Mouse (Mus musculus) adipocyte (in vitro differentiated cells): ENCODE measurements around the gene Stox2.
A peak's percentile ranks its signal among the peaks of the same experiment; 100 is the strongest.

Experiments
- DNase-seq: peaks from one replicate; pipeline ENCODE4 v3.0.0-alpha.2; 2016; ENCODE audit warnings: low spot score

Gene Stox2

DNA sequence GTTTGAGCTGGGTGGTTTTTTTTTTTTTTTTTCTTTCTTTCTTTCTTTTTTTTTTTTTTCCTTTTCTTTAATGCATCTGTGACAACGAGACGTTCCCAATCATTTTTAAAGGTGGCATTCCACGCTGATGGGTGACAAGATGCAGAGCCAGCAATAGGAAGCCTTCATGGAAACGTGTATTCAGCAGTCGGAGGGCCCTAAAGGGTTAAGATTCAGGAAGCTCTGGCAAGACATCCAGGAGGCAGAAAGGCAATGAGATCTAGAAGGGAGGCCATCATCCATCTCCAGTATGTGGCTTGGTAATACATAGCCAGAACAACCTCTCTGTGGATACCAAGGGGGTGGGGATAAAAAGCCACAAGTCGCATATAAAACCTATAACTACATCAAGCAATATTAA is 156.5 kb downstream of the Stox2 start:
- no peak for DNase-seq

DNA sequence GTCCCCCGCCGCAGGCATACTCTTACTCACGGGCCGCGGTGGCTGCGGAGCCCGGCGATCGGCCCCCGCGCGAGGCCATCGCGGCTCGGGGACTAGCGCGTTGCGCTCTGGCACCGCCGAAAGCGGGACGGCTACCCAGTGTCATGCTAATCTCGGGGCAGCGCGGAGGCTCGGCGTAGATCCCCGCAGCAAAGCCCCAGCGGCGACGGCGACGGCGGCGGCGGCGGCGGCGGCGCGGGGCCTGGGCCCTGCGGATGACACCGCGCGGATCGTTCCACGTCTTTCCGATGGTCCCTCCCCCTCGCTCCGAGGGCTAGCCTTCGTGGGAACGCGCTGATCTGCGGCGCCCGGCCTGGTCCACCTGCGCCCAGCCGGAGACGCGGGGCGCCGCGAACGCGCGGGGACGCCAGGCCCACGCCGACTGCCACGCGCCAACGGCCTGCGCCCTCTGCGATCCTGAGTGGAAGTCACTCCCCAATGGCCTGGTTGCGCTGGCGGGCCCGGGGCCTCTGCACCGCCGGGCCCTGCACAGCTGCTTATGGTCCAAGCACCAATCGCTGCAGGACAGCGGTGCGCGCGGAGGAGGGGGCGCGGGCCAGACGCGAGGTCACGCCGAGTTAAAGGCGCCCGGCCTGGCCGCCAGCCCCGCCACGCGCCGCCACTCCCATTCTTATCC is 157.2 kb downstream of the Stox2 start:
- no peak for DNase-seq

DNA sequence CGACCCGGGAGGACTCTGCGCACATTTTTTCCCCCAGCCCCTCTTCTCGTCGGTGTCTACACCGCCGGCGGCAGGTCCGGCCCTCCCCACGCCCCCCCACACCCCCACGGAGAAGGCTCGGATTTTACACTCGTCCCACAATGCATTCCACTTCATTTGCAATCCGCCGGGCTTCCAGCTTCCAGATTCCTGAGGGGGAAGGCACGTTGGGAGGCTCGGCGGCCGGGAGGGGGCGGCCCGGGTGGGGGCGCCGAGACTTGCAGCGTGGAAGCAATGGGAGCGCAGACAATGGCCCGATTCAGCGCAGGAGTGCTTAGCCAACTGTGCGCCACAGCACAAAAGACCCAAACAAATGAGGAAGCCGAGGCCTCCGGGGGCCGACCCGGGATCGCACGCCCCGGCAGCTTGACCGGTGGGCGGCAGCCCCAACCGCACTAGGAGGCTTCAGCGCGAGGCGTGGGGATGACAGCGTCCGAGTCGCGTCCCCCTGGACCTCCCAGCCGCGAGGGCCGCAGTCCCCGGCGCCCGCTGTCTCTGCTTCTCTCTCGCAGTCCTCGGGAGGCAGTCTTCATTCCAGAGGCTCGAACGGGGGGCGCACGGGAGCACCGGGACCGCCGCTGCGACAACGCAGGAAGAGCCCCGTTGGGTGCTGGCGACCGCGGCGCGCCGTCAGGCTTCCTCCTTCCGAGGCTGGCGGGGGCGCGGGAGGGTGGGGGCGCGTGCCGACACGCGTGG is 157.9 kb downstream of the Stox2 start:
- DNase-seq, result no peak

- DNase-seq, result no peak
Measured at GRCm38 (mm10) chr8:47287641-47288130, 158.5 kb downstream of the Stox2 start.

- DNase-seq, result no peak
Measured at GRCm38 (mm10) chr8:47287201-47287621, 159.0 kb downstream of the Stox2 start.

DNA sequence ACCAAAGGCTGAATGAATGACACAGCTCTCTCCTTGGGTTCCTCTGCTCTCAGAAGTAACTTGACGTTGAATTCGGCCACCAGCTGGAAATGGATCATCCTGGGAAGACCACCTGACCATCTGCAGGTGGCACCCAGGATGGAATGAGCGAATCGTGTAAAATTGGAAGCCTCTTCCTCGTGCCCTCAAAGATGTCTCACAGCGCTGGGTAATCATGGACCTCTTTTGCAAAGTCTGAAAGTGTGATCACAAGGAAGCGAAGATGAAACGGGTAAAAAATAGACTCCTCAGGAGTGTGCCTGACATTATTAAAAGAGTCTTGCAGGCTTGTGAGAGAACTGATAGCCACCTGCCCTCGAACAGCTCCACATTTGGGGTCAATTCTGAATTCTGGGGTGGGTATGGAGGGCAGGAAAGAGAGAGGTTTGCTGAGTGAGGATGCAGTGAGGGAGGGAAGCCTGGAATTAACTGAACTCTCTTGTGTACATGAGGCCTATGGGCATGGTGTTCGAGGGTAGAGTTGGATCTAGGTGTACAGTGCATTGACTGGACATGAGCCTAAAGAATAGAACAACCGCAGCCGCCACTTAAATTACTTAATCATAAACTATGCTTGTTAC is 160.0 kb downstream of the Stox2 start:
- no peak for DNase-seq

DNA sequence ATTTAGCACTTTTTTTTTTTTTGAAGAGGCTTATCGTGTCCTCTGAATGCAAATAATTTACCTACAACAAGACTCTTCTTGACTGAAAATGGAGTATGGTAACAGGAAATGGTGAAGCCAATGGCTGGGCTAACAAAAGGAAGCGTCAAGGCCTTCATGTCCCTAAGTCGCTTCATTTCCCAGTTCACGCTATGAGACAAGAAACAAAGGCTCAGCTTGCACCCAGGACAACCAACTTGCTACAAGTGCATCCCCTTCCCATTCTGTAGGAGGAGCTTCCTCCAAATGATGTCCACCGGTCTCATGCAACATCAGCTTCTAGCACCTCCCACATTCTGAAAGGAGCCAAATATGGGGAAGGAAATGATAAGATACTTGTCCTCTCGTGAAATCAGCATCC is 160.7 kb downstream of the Stox2 start:
- DNase-seq, result no peak

DNA sequence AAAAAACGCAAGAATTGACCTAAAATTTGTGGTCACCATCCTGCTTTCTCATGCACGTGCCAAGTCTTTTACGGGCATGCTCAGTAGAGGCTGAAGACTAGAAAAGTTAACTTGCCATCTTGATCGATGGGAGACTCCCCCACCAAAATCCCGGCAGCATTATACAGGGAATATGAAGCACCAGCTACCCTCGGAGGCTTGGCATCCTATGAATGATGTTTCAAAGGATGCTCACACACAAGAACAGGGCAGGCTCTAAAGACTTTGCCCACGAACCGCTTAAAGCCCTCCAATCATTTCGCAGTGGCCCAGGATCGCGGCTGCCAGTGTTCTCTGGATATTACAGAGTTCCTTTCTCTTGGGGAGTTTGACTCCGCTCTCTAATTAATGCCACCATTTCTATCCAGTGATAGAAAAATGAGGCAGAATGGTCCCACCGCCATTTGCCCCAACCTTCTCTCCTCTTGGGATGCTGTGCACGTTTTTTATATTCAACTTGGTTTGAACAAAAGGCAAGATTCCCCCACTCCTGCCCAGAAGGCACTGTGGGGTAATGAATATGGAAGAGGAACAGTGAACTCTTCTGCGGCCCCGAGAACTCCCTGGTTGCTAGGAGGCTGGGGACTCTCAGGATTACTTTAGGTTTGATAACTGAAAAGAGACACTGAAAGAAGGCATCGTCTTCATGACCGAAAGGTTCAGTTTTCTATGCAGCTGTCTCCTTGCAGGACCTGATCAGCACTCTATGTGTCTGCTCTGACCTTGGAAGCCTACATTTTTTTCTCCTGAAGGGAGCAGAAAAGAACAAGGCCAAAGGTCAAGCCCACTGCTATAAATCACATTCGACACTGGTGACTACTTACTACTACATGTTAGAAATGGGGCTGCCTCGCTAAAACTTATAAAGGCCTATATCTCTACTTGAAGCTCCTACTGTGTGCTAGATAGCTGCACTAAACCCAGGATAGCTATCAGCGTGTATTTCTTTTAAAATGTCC is 161.5 kb downstream of the Stox2 start:
- no peak for DNase-seq

GRCm38 (mm10) chr8:47279898-47280297 is 166.3 kb downstream of the Stox2 start:
- DNase-seq, result no peak

- no peak for DNase-seq
Measured at GRCm38 (mm10) chr8:47278211-47278610, 168.0 kb downstream of the Stox2 start.

DNA sequence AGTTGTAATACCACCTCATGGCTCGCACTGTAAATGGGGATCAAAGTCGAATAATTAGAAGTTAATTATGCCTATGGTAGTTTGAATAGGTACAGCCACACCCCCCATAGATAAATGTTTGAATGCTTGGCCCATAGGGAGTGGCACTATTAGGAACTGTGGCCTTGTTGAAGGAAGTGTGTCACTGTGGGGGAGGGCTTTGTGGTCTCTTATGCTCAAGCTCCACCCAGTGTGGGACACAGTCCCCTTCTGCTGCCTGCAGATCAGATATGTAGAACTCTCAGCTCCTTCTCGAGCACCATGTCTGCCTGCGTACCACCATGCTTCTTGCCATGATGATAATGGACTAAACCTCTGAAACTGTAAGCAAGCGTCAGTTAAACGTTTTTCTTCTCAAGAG is 177.2 kb downstream of the Stox2 start:
- no peak for DNase-seq

GRCm38 (mm10) chr8:47268062-47268822 is 177.9 kb downstream of the Stox2 start:
- no peak for DNase-seq

DNA sequence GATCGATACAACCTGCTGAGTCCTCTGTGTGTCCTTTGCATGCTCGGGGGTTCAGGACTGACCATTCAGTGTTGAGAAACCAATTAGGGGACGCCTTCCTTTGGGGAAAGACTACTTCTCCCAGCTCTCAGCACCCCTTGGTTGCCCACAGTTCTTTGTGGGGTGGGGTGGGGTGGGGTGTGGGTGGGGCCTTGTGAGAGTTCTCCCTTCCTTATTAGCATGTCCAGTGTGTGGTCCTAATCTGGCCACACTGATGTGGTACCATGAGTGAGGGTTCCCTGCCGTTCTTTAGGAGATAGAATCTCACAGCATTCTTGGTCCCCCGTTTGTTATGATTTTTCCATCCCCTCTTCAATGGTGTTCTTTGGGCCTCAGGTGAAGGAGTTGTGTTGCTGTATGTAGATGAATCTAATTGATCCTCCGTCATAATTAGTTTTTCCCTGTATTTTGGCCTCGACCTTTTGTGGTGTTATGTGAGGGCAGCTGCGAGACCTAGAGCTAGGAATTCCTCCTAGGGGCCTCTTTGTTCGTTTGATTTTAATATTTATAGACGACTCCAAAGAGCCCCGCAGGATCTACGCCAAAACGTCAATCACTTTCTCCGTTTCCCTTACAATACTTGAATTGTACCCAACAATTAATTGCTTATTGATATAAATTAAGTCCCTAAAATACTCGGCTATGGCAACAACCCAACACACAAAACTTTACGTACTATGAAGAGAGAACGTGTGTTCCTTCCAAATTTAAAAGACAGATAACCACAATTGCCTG is 182.9 kb downstream of the Stox2 start:
- no peak for DNase-seq

DNA sequence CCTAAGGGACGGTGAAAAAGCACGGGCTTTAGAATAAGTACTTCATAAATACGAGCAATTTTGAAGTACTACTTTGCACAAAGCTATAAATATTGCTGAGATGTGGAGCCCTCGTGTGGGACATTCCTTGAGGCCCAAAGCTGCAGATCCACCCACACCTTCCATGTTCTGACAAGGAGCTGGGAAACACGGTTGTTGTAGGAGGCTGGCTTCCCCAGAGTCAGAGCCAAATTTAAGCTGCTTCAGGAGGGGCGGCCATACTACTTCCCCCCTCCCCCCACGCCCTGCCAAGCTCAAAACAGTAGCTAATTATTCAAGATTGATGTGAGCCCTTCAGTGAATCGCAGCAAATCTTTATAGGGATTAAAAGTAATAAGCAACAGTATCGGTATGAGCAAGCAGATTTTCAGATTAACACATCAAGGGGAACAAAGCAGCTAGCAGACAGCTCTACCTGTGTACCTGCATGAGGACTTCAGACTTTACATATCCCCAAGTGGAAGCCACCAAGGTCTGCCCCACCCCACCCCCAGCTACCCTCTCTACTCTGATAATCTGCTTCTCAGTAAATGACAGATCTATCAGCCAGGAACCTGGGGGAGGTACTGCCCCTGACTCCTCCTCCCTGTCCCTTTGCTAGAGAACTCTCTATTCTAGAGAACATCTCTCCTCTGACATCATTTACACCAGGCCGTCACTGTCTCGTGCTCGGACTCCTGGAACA is 185.2 kb downstream of the Stox2 start:
- DNase-seq, result no peak

DNA sequence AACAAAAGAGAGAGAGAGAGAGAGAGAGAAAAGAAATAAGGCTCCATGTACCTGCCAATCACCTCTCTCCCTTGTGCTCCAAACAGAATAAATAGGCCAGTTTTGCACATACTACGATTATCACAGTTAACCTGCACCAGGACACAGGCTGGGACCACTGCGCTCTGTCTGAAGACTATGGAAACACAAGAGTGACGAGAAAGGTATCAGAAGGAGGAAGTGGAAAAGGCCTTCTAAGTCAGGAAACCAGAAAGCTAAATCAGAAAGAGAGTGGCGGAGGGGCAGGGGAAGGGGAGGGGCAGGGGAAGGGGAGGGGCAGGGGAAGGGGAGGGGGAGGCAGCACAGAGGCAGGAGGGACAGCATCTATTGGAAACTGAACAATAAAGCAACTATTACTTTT is 195.3 kb downstream of the Stox2 start:
- no peak for DNase-seq

DNA sequence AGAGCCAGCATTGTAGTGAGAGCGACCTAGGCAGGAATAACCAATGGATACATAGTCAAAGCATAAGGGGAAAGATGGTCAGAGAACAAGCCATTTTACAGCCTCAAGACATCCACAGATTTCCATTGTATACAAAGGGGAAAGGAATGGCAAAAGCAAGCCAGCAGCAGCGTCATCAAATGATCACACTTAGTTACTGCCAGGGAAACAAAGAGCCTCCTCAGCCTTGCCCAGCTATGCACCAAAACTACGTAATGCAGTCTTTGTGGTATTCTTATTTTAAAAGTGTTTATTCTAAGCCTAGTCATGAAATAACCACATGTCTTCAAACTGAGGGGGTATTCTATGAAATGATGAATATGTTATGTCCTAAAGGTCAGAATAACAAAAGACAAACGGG is 201.0 kb downstream of the Stox2 start:
- DNase-seq, result no peak

GRCm38 (mm10) chr8:47244202-47244601 is 202.0 kb downstream of the Stox2 start:
- DNase-seq, result no peak

- no peak for DNase-seq
Measured at GRCm38 (mm10) chr8:47243631-47244030, 202.5 kb downstream of the Stox2 start.

DNA sequence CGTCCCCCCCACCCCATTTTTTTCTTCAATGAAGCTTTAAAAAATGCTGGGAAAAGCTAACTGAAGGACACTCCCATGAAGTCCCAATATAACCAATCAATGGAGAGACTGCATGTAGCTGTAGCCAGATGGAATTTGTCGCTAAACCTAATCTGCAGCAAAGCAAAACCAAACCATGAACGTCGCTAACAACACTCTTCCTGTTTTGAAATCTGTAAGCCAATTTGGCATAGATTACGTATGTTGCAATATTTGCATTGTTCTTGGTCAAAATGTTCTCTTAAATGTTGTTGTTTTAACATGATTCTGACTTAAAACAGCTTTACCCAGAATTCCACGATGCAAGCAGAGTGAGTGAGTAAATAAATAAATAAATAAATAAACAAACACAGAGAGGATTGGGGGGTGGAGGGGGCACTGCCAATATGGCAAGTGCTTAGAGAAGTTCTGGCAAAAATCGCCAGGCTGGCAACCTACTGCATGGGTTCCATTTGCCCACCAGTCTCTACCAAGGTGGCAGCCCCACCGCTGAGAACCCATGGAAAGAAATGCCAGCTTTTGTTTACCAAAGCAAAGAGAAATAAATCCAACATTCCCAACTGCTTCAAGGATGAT is 203.0 kb downstream of the Stox2 start:
- peak; percentile 9 for DNase-seq
